Mouse (Mus musculus) erythroblast, embryonic 14.5 days (primary cell): ENCODE measurements around the gene Pacsin3.

ENCODE experiments used
- GATA1 ChIP-seq: IDR thresholded peaks from 2 replicates; pipeline ENCODE4 v1.6.1; 2012; ENCODE audit warnings: low read length, inconsistent platforms, mixed read lengths
- TAL1 ChIP-seq: IDR thresholded peaks from 3 replicates; pipeline ENCODE4 v1.6.1; 2012; ENCODE audit warnings: low read length, inconsistent platforms, mixed read lengths

GRCm38 (mm10) chr2:91252512-91252911 is 3.2 kb upstream of the Pacsin3 start:
- TF ChIP-seq TAL1 (no peak), GATA1 (no peak)
